Mouse (Mus musculus): ENCODE data around the gene Fadd.

Gene Fadd

DNA sequence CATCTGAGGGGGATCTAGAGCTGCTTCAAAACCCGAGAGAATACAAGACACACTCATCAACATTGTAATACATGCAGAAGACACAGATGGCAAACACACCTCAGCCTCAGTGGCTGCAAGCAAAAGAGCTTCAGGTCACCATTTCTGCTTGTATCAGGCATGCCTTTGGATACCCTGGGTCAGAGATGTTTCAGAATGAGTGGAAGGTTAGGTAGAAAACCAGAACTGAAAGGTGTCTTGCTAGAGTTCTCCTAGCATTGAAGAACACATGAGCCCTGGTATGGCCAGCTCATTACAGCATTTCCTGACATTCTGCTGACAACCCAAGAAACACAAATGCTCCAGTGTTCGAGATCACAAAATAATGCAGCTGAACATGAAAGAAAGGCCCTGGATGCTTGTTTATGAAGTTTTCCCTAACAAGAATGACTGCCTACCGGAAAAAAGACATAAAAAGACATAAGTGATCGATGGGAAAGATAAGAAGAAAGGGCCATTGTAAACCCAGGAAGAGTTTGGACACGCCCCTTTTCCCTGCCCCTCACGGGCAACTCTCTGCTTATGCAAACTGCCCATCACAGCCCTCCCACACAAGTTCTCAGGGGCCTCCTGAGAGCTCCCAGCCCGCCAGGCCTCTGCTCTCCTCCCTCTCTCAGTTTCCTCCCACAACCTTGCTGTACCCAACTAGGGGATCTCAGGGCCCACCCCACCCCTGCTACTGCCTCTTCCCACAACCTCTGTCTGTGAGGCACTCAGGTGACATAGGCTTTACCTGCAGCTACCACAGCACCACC, 50.5 kb downstream of the Fadd start:
- no peak for DNase-seq (ENCODE audit: low read depth)

DNA sequence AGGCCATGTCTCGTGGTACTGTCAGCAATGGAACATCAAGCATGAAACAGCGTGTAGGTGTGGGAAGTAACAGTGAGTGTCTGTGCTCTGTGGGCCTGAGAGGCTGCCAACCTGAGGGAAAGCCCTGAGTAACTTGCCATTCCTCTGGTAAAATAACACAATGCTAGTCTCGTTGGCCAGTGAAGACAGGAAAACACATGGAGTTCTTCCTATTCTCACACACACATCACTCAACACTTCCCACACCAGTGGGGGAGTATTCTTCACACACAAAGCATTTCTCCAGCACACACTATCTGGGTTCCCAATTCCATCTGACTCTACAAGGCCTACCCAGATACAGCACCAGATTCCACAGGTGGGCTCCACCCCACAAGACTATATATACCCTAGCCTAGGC, 52.4 kb downstream of the Fadd start:
- DNase-seq (ENCODE audit: low read depth): no peak

DNA sequence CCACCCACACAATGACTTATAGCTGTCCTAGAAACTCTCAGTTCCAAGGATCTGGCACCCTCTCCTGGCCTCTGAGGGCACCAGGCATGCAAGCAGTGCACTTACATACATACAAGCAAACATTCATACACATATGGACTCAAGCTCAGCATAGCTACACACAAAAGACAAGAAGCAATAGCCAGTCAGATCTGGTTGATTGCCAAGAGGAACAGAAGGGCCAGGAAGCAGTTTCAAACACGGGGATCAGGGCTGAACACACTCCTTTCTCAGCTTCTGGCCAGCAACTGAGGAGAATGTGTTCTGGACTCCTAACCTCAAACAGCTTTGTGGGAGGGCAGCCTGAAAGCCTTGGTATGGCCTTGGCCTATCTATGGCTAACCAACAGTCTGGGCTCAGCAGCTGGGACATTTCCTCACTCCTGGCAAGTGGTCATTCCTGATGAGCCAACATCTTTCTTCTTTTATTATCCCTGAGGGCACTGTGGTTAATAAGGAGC, 54.5 kb downstream of the Fadd start:
- no peak for DNase-seq (ENCODE audit: low read depth)
